Mouse (Mus musculus) ovary, postnatal 10 days (tissue): ENCODE measurements around the gene March2.

ENCODE experiments used
- DNase-seq: peaks from one replicate; pipeline ENCODE4 v3.0.0; 2022; ENCODE audit warnings: low spot score

March2 gene

GRCm38 (mm10) chr17:33717982-33718381 lies 488 bp downstream of the March2 start:
- no peak for DNase-seq

- DNase-seq, result no peak
Measured at GRCm38 (mm10) chr17:33717246-33717645, 1.2 kb downstream of the March2 start.

GRCm38 (mm10) chr17:33714779-33715178 lies 3.7 kb downstream of the March2 start:
- no peak for DNase-seq

- no peak for DNase-seq
Measured at GRCm38 (mm10) chr17:33713271-33713670, 5.2 kb downstream of the March2 start.

GRCm38 (mm10) chr17:33709834-33710233 lies 8.6 kb downstream of the March2 start:
- DNase-seq, result no peak

- DNase-seq, result no peak
Measured at GRCm38 (mm10) chr17:33703091-33703490, 15.4 kb downstream of the March2 start.

- DNase-seq, result no peak
Measured at GRCm38 (mm10) chr17:33702178-33702577, 16.3 kb downstream of the March2 start.

- no peak for DNase-seq
Measured at GRCm38 (mm10) chr17:33695471-33695870, 23.0 kb downstream of the March2 start.

GRCm38 (mm10) chr17:33686760-33687159 lies 31.7 kb downstream of the March2 start, which contains the start of gene Hnrnpm:
TSS of gene Hnrnpm (minus strand) at chr17:33686860.
- no peak for DNase-seq

GRCm38 (mm10) chr17:33685249-33685653 lies 33.2 kb downstream of the March2 start:
- peak; percentile 92 for DNase-seq

- no peak for DNase-seq
Measured at GRCm38 (mm10) chr17:33684671-33685231, 33.7 kb downstream of the March2 start.

GRCm38 (mm10) chr17:33681767-33682166 lies 36.7 kb downstream of the March2 start:
- no peak for DNase-seq

- no peak for DNase-seq
Measured at GRCm38 (mm10) chr17:33678771-33679170, 39.7 kb downstream of the March2 start.

- DNase-seq, result no peak
Measured at GRCm38 (mm10) chr17:33676086-33676485, 42.4 kb downstream of the March2 start.

- no peak for DNase-seq
Measured at GRCm38 (mm10) chr17:33675452-33675851, 43.0 kb downstream of the March2 start.

- no peak for DNase-seq
Measured at GRCm38 (mm10) chr17:33673837-33674236, 44.6 kb downstream of the March2 start.

GRCm38 (mm10) chr17:33669681-33670080 lies 48.8 kb downstream of the March2 start:
- no peak for DNase-seq

GRCm38 (mm10) chr17:33666813-33667212 lies 51.7 kb downstream of the March2 start:
- DNase-seq, result no peak

GRCm38 (mm10) chr17:33649781-33650475 lies 68.5 kb downstream of the March2 start:
- DNase-seq, result no peak

GRCm38 (mm10) chr17:33645073-33645472 lies 73.4 kb downstream of the March2 start:
- DNase-seq, result no peak

- DNase-seq, result no peak
Measured at GRCm38 (mm10) chr17:33644068-33644467, 74.4 kb downstream of the March2 start.

GRCm38 (mm10) chr17:33639743-33640142 lies 78.7 kb downstream of the March2 start:
- DNase-seq, result no peak

GRCm38 (mm10) chr17:33637516-33638276 lies 80.8 kb downstream of the March2 start, which contains the start of gene Pram1:
TSS of gene Pram1 (plus strand) at chr17:33638056.
- DNase-seq, result no peak
